Mouse (Mus musculus): ENCODE results near the gene Cyp26c1.

Gene Cyp26c1

DNA sequence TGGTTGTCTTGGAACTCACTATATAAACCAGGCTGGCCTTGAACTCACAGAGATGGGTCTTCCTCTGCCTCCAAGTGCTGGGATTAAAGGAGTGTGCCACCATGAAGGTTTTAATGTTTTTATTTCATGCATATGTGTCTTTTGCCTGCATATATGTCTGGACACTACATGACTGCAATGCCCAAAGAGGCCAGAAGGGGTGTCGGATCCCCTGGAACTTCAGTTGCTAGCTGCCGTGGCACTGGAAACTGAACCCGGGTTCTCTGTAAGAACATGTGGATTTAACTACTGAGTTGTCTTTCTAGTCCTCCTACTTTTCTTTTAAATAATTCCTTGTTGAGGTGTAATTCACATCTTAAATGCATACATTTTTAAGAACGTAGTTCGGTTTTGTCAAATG, 39.2 kb downstream of the Cyp26c1 start:
- TF ChIP-seq GATA4 (IDR thresholded peaks at IDR 0.05; ENCODE audit: insufficient replicate concordance, low read length): no peak

DNA sequence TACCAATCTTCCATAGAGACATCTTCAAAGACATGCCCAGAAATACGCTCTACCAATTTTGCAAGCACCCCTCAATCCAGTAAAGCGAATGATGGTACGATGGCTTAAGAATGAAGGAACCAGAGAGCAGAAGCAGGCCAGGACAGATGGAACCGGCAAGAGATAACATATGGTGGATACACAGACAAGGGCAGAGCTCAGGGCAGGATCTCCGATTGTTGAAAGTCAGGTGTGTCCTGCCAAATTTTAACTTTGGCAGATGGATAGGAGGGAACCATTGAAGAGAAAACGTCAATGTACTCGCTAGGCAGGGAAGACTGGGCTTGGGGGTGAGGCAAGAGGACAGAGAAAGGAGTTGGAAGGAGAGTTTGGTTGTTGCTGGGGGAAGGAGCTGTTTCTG, 41.2 kb downstream of the Cyp26c1 start:
- TF ChIP-seq GATA4 (IDR thresholded peaks at IDR 0.05; ENCODE audit: insufficient replicate concordance, low read length): no peak

DNA sequence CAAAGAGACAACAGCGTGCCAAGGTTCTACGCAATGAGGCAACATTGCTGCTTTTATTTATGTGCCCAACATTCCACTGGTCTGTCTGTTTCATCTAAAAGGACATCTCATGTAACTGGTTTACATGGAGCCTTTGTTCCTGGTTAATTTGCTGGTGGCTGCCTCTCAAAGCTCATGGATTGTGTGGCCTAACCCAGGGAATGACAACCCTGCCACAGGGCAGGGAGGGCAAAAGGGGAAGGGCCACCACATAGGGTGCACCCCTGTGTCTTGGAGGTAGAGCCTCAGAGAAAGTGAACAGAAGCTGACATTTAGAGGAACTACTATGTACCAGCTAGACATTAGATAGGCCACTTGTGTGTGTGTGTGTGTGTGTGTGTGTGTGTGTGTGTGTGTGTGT, 42.0 kb downstream of the Cyp26c1 start:
- no peak for TF ChIP-seq GATA4 (IDR thresholded peaks at IDR 0.05; ENCODE audit: insufficient replicate concordance, low read length)

DNA sequence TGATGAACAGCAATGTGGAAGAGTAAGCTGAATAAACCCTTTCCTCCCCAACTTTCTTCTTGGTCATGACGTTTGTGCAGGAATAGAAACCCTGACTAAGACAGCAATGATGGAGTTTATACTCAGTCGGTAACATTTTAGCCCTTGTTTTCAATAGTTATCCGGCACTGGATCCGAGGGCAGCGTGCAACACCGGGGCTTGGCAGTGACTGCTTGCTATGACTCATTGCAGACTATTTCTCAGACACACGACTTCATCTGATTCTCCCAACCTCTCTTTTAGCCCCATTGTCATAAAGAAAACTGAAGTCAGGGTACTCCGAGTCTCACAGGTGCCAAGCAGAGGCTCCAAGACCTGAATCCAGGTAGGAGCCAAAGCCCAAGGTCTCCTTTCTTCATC, 50.0 kb downstream of the Cyp26c1 start:
- no peak for TF ChIP-seq GATA4 (IDR thresholded peaks at IDR 0.05; ENCODE audit: insufficient replicate concordance, low read length)

DNA sequence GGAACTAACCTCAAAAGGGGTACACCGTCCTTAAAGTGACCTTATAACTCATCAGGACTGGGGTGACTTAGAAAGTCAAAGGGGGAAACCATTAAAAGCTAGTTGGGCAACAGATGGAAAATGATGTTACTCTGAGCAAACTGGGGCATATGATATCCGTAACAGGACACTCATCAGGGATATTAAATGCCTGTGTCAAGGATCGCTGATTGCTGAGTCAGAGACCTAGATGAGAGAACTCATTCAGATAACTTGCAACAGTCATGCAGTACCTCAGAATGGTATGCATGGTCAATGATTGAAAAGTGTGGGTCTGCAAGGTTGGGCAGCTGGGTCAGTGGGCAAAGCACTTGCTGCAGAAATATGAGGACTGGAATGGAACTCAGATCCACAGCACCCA, 53.2 kb downstream of the Cyp26c1 start:
- no peak for TF ChIP-seq GATA4 (IDR thresholded peaks at IDR 0.05; ENCODE audit: insufficient replicate concordance, low read length)

DNA sequence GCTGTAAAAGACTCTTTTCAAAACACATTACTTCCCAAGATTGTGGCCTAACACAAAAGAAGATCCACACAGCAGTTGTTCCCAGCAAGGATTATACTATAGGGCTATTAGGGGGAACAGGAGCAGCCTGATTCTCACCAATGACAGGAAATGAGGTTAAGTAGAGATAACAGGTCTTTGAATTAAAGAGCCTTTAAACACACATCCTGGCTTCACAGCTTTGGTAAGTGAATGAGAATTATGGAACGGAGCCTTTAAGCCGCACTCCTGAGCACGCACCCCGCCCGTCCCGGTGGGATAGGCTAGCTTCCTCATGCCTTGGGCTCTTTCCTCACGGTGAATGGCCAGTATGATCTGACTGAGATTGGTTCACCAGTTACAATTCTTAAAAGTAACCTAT, 54.7 kb downstream of the Cyp26c1 start:
- TF ChIP-seq GATA4 (IDR thresholded peaks at IDR 0.05; ENCODE audit: insufficient replicate concordance, low read length): no peak

Data from liver, adult (tissue).